Mouse (Mus musculus) embryonic fibroblast, embryonic 13.5 days (primary cell): Measurements from ENCODE around the gene Maml1.

Experiments
- CTCF ChIP-seq: IDR thresholded peaks from 2 replicates; pipeline ENCODE4 v1.5.1; 2011; ENCODE audit warnings: mild to moderate bottlenecking, control low read depth, low read length, moderate library complexity, borderline replicate concordance; ENCODE audit not compliant: insufficient read depth
- POLR2A ChIP-seq: IDR thresholded peaks from 2 replicates; pipeline ENCODE4 v1.6.1; 2011; ENCODE audit warnings: low read depth, mild to moderate bottlenecking, control low read depth, low read length, moderate library complexity

DNA sequence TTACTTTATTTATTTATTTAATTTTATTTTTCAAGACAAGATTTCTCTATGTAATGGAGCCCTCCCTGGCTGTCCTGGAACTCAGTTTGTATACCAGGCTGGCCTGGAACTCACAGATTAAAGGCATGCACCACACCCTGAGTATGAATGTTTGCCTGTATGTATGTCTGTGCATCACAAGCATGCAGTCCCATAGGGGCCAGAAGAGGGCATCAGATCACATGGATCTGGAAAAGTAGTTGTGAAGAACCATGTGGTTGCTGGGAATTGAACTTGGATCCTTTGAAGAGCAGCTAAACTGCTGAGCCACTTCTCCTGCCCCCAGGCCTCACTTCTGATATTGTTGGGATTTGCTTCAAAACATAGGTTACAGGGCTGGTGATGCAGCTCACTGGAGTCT is 15.1 kb downstream of the Maml1 start:
- TF ChIP-seq POLR2A (no peak), CTCF (no peak)
